Mouse (Mus musculus) intestine, postnatal 0 days (tissue): ENCODE measurements around the gene Rbl1. TPM values are rescaled to one million over a fixed set of nuclear protein-coding genes. Genes with fewer than 3 reads are reported as not detected.

Experiments used
- ATAC-seq: fragments of 200-750 bp; cut with Nextera tagmentation; 2 replicates; pipeline ENCODE4 v1.8.0; 2017; ENCODE audit warnings: mild to moderate bottlenecking, moderate TSS enrichment, moderate library complexity
- H3K27ac ChIP-seq: fragments of 300-500 bp; sonication (generic); 2 replicates; pipeline ENCODE4 v1.5.1; 2014; ENCODE audit warnings: mild to moderate bottlenecking, low read depth, low read length, moderate library complexity
- H3K27me3 ChIP-seq: fragments of 300-500 bp; sonication (generic); replicated peaks from 2 replicates; pipeline ENCODE4 v1.6.1; 2014; ENCODE audit warnings: low read length, mixed read lengths; ENCODE audit not compliant: control insufficient read depth, insufficient read depth
- H3K36me3 ChIP-seq: fragments of 300-500 bp; sonication (generic); 2 replicates; pipeline ENCODE4 v1.6.1; 2014; ENCODE audit warnings: mild to moderate bottlenecking, moderate library complexity; ENCODE audit not compliant: control insufficient read depth, insufficient read depth
- H3K4me1 ChIP-seq: fragments of 300-500 bp; sonication (generic); replicated peaks from 2 replicates; pipeline ENCODE4 v1.6.1; 2014; ENCODE audit warnings: antibody characterized with exemption, low read length, mixed read lengths; ENCODE audit not compliant: control insufficient read depth, insufficient read depth
- H3K4me2 ChIP-seq: fragments of 300-500 bp; sonication (generic); replicated peaks from 2 replicates; pipeline ENCODE4 v1.6.1; 2014; ENCODE audit warnings: low read depth, mild to moderate bottlenecking, moderate library complexity
- H3K4me3 ChIP-seq: fragments of 300-500 bp; sonication (generic); 2 replicates; pipeline ENCODE4 v1.5.1; 2014; ENCODE audit warnings: low read depth, low read length
- H3K9ac ChIP-seq: fragments of 300-500 bp; sonication (generic); 2 replicates; pipeline ENCODE4 v1.6.1; 2014; ENCODE audit warnings: mild to moderate bottlenecking, low read depth, low read length
- H3K9me3 ChIP-seq: fragments of 300-500 bp; sonication (generic); 2 replicates; pipeline ENCODE4 v1.6.1; 2016; ENCODE audit warnings: mixed run types; ENCODE audit not compliant: control insufficient read depth
- CTCF ChIP-seq: sonication (generic); IDR thresholded peaks from 2 replicates; pipeline ENCODE4 v1.5.1; 2016; ENCODE audit warnings: low read depth, mild to moderate bottlenecking, control low read depth, antibody characterized with exemption, moderate library complexity
- WGBS: fragments of 180-500 bp; shearing (Covaris S2); extraction: QIAGEN DNeasy Blood & Tissue Kit; methylation state at CpG from one replicate; pipeline ENCODE4 v1.1.7; 2014; 5-methylcytosine and 5-hydroxymethylcytosine counted together
- polyA plus RNA-seq: library from polyadenylated mRNA; unstranded; fragments of >200 nt; fragmentation: Nextera tagmentation; extraction: Ambion mirVana; gene quantifications from 2 replicates; pipeline ENCODE4 v1.2.1, GENCODE M21; 2015

The Rbl1 gene
- polyA plus RNA-seq, 1 experiment from 2014 or later = 9.3 TPM

DNA sequence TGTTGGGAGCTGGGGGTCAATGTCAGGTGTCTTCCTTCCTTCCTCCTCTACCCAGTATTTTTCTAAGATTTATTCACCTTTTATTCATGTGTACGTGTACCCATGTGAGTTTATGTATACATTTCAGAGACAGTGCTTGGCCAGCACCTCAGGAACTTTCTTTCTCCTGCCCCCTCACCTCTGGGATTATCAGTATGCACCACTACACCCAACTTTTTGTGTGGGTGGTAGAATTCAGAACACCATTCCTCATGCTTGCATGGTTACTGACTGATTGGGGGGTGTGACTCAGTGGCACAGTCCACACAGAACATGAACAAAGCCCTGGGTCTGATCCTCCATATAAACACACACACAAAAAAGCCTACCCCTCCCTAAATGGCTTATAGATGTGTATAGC lies 72.2 kb downstream of the Rbl1 start:
- no peak for ATAC-seq
- Histone ChIP-seq H3K27me3 (no peaks in the 10 kb centered on the region), H3K36me3 (0 out of 2 replicates have a peak, but pooled peaks cover 4% of the 10 kb centered on the region), H3K9me3 (no peaks in the 10 kb centered on the region), H3K4me3 (no peak overlapping the region), H3K4me1 (peaks cover 10% of the 10 kb centered on the region; the same call in 1 of the 2 replicates), H3K9ac (no peak overlapping the region), H3K4me2 (no peak overlapping the region), H3K27ac (no peak overlapping the region)
- no peak for TF ChIP-seq CTCF
- 83% methylated on average over 1 of the region's 1 CpGs for WGBS

- ATAC-seq = no peak
- peak overlapping the region; percentile 45 for H3K4me2 ChIP-seq
- no peak overlapping the region for H3K9ac ChIP-seq
- peaks cover 9% of the 10 kb centered on the region; the same call in 1 of the 2 replicates for H3K36me3 ChIP-seq
- TF ChIP-seq CTCF = no peak
- H3K27me3 ChIP-seq = no peaks in the 10 kb centered on the region
- H3K27ac ChIP-seq = peak overlapping the region; percentile 57
- no peak overlapping the region for H3K4me3 ChIP-seq
- H3K4me1 ChIP-seq = peaks cover 15% of the 10 kb centered on the region; the same call in 1 of the 2 replicates
- no peaks in the 10 kb centered on the region for H3K9me3 ChIP-seq
- WGBS = 65% methylated on average over 8 of the region's 8 CpGs
Measured at GRCm38 (mm10) chr2:157130813-157131514, 73.4 kb downstream of the Rbl1 start.

DNA sequence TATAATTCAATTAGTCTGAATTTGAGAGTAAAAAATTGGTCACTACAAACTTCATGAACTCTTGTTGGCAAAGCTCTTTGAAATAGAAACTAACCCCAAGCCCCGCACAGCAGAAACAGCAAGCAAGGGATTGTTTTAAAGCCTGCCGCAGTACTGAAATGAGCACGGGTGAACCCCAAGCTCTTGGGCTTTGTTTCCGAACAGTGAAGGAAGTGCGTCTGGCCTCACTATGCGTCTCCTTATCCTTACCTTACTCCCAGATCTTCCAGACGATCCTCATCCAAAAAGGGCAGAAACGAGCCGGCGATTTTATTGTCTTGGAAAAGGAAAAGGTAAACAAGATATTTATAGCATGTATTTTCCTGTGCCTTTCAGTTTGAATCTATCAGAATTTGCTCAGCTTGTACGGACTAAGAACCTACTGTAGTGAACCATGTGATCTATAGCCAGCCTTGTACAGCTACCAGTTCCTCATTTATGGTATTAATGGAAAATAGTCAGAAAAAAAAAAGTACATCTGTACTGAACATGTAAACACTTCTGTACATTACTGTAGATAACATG lies 74.7 kb downstream of the Rbl1 start:
- Histone ChIP-seq H3K36me3 (peaks cover 9% of the 10 kb centered on the region; the same call in 1 of the 2 replicates), H3K4me3 (0 out of 2 replicates have a peak overlapping the region, but pooled peaks have one; percentile 11), H3K27ac (peak overlapping the region; percentile 71), H3K4me1 (peaks cover 11% of the 10 kb centered on the region; the same call in 1 of the 2 replicates), H3K4me2 (peak overlapping the region; percentile 55), H3K9me3 (no peaks in the 10 kb centered on the region), H3K27me3 (no peaks in the 10 kb centered on the region), H3K9ac (0 out of 2 replicates have a peak overlapping the region, but pooled peaks have one; percentile 34)
- ATAC-seq = no peak
- no peak for TF ChIP-seq CTCF
- 33% methylated on average over 11 of the region's 11 CpGs for WGBS

- 0 out of 2 replicates have a peak overlapping the region, but pooled peaks have one; percentile 11 for H3K4me3 ChIP-seq
- peaks cover 11% of the 10 kb centered on the region; the same call in 1 of the 2 replicates for H3K4me1 ChIP-seq
- H3K9ac ChIP-seq = no peak overlapping the region
- no peak for TF ChIP-seq CTCF
- peak overlapping the region; percentile 55 for H3K4me2 ChIP-seq
- WGBS = 47% methylated on average over 4 of the region's 4 CpGs
- H3K36me3 ChIP-seq = peaks cover 9% of the 10 kb centered on the region; the same call in 1 of the 2 replicates
- ATAC-seq = no peak
- H3K27ac ChIP-seq = peak overlapping the region; percentile 71
- H3K27me3 ChIP-seq = no peaks in the 10 kb centered on the region
- no peaks in the 10 kb centered on the region for H3K9me3 ChIP-seq
Measured at GRCm38 (mm10) chr2:157129096-157129495, 75.2 kb downstream of the Rbl1 start.

GRCm38 (mm10) chr2:157128072-157128471 lies 76.3 kb downstream of the Rbl1 start:
- no peak overlapping the region for H3K4me3 ChIP-seq
- no peak overlapping the region for H3K4me2 ChIP-seq
- H3K27me3 ChIP-seq = no peaks in the 10 kb centered on the region
- WGBS = 60% methylated on average over 4 of the region's 4 CpGs
- no peak for ATAC-seq
- peaks cover 15% of the 10 kb centered on the region for H3K36me3 ChIP-seq
- H3K27ac ChIP-seq = peak overlapping the region; percentile 46
- no peak overlapping the region for H3K9ac ChIP-seq
- H3K9me3 ChIP-seq = no peaks in the 10 kb centered on the region
- TF ChIP-seq CTCF = peak; percentile 62
- H3K4me1 ChIP-seq = peaks cover 11% of the 10 kb centered on the region; the same call in 1 of the 2 replicates

DNA sequence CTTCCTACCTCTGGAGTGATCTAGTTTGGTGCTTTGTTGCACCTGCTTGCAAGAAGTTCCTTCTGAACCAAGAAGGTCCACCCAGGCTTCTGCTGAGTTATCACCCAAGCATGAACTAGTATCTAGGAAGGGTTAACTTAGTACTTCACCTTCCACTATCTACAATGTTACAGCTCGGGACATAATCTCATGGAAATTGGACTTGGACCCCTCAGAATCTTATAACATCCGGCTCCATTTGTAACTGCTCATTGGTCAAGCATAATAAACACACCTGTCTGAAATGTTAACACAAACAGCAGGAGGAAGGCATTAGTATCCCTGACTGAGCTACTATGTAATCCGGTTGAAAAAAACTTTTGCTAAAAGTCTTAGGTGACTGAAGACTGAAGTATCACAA lies 77.0 kb downstream of the Rbl1 start:
- Histone ChIP-seq H3K4me3 (no peak overlapping the region), H3K27me3 (no peaks in the 10 kb centered on the region), H3K4me1 (peaks cover 11% of the 10 kb centered on the region; the same call in 1 of the 2 replicates), H3K27ac (peak overlapping the region; percentile 60), H3K36me3 (peaks cover 15% of the 10 kb centered on the region), H3K9me3 (no peaks in the 10 kb centered on the region), H3K9ac (no peak overlapping the region), H3K4me2 (peak overlapping the region; percentile 46)
- ATAC-seq = peak; percentile 77
- 40% methylated on average over 3 of the region's 3 CpGs for WGBS
- no peak for TF ChIP-seq CTCF
